Mouse (Mus musculus): ENCODE results near the gene Serpinb1a. TPM values are rescaled to one million over a fixed set of nuclear protein-coding genes. Genes with fewer than 3 reads are reported as not detected.

Gene Serpinb1a
- polyA plus RNA-seq, 1 experiment from 2014 or later, result 1.7 TPM

Other genes starting within 250 kb of the Serpinb1a start
- 0.06 and 0.26 TPM in 2 replicates for gene Mylk4, start 67.2 kb downstream of the Serpinb1a start, polyA plus RNA-seq (2015; fragmentation: Nextera tagmentation; extraction: Ambion mirVana)
- gene Wrnip1, start 49.1 kb downstream of the Serpinb1a start, polyA plus RNA-seq (2015; fragmentation: Nextera tagmentation; extraction: Ambion mirVana), result 41.9 and 44.1 TPM in 2 replicates
- gene D930007J09Rik, start 48.3 kb downstream of the Serpinb1a start, polyA plus RNA-seq (2015; fragmentation: Nextera tagmentation; extraction: Ambion mirVana), result not detected in 2 replicates
- gene Serpinb1c, start 47.0 kb upstream of the Serpinb1a start, polyA plus RNA-seq (2015; fragmentation: Nextera tagmentation; extraction: Ambion mirVana), result 0.17 TPM in 1 of 2 replicates, not detected in the other
- 2.0 and 2.6 TPM in 2 replicates for gene Serpinb6b, start 114.0 kb upstream of the Serpinb1a start, polyA plus RNA-seq (2015; fragmentation: Nextera tagmentation; extraction: Ambion mirVana)
- 1.8 and 2.2 TPM in 2 replicates for gene Serpinb9, start 152.1 kb upstream of the Serpinb1a start, polyA plus RNA-seq (2015; fragmentation: Nextera tagmentation; extraction: Ambion mirVana)
- gene Serpinb9b, start 176.2 kb upstream of the Serpinb1a start, polyA plus RNA-seq (2015; fragmentation: Nextera tagmentation; extraction: Ambion mirVana), result 0.45 and 0.57 TPM in 2 replicates
- 20.4 and 25.1 TPM in 2 replicates for gene Serpinb1b, start 227.4 kb upstream of the Serpinb1a start, polyA plus RNA-seq (2015; fragmentation: Nextera tagmentation; extraction: Ambion mirVana)

All from hindbrain, embryonic 15.5 days (tissue).